Mouse (Mus musculus) stomach, postnatal 0 days (tissue): ENCODE measurements around the gene Megf11.

Source experiments
- CTCF ChIP-seq: IDR thresholded peaks from 2 replicates; pipeline ENCODE4 v1.5.1; 2016; ENCODE audit warnings: antibody characterized with exemption, low read depth, mild to moderate bottlenecking, moderate library complexity
- EP300 ChIP-seq: optimal IDR thresholded peaks from 2 replicates; pipeline ENCODE3; 2016; ENCODE audit warnings: antibody characterized with exemption

DNA sequence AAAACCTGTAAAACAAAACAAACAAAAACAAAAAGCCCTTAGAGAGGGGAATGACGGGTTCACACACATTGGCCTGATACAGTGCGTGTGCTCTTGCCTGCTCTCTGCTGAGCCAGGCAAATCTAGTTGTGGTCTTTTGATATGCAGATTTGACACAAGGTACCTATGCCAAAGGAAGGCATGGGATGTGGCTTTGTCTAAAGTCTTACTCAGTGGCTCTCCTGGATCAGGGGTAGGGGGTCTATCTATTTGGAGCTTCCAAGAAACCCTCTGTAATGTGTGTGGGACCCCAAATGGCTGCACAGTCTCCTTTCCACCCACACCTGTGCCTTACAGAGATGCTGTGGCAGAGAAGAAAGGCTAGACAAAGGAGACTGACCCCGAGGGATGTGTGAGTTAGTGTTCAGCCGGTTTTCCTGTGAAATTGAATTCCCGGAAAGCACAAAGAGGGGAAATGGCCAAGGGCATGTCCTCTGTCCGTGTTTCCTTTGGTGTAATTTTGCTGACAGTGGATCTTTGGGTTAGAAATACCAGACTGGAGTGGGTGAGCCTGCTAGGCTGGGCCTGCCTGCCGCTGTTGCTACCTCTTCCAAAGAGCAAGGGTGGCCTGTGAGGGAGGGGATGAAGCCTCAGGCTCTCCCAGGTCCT lies 161.0 kb downstream of the Megf11 start:
- TF ChIP-seq CTCF (no peak), EP300 (no peak)
